Mouse (Mus musculus) large intestine, adult 2 months (tissue): ENCODE measurements around the gene Ubap1. TPM values are rescaled to one million over a fixed set of nuclear protein-coding genes. Genes with fewer than 3 reads are reported as not detected.

Experiments
- DNase-seq: peaks from one replicate; pipeline ENCODE4 v3.0.0-alpha.2; 2012; ENCODE audit warnings: low read depth, low spot score
- WGBS: fragments of 180-500 bp; shearing (Covaris S2); methylation state at CpG from one replicate; pipeline ENCODE4 v1.1.7; 2018; 5-methylcytosine and 5-hydroxymethylcytosine counted together
- polyA plus RNA-seq: library from polyadenylated mRNA; depleted of rRNA; stranded (reverse); fragments of >200 nt; gene quantifications from 2 replicates; pipeline ENCODE4 v1.2.3, GENCODE M21; 2012; rRNA removed

Ubap1 gene
- polyA plus RNA-seq, 1 experiment = 28.7 TPM

GRCm38 (mm10) chr4:41401167-41401566 is 52.4 kb downstream of the Ubap1 start:
- DNase-seq = no peak

DNA sequence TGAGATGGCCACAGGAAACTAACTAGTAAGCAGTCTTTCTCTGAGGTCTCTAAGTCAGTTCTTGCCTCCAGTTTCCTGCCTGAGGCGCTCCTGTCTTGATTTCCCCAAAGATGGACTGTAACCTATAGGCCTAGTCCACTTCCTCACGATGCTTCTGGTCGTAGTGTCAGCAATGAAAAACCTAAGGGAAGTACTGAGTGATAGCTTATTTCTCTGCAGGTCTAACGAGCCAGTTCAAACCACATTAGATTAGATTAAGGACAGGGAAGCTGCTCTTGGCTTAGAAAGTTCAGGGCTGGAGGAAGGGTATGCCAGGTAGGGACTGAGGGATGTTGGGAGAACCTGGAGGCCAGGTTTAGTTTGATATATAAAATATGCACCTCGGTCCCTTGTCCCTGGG is 52.8 kb downstream of the Ubap1 start:
- DNase-seq = no peak
- WGBS = 90% methylated on average over 5 of the region's 5 CpGs

DNA sequence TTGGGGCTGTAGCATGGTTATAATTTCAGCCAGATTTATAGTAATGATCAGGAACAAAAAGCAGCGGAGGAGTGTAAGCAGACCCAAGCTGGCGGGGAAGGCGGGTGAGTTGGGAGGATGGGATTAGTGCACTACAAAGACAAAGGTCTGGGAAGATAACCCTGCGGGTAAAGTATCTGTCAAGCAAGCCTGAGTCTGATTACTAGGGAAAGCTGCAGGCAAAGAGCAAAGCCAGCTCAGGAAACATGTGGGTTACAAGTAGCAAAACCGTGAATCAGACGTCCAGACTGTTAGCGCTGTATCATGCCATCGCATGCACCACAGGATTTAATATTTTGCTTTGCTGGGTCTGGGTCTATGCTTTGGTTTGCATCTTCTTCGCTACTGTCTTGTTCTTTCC is 57.8 kb downstream of the Ubap1 start:
- 96% methylated on average over 9 of the region's 9 CpGs for WGBS

GRCm38 (mm10) chr4:41407353-41407752 is 58.6 kb downstream of the Ubap1 start:
- WGBS = 92% methylated on average over 2 of the region's 2 CpGs
- no peak for DNase-seq

More for the DNA sequence above, 57.8 kb downstream of the Ubap1 start:
- DNase-seq = no peak

DNA sequence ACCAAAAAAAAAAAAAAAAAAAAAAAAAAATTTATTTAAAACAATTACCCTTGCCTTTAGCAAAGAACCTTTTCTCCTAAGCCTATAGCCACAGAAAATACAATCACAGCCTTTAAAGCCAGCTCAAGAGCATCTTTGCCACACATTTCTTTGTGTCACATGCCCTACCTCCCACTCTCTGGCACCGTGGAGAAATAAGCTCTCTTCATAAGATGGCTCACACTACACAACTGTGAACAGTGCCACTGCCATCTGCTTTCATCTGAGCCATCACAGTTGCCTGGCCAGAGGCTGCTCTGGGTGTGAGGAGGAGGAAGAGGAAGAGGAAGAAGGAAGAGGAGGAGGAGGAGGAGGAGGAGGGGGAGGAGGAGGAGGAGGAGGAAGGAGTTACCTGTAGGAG is 60.5 kb downstream of the Ubap1 start:
- WGBS = 95% methylated on average over 1 of the region's 1 CpGs
- DNase-seq = no peak

- no peak for DNase-seq
Observed at GRCm38 (mm10) chr4:41416966-41417365, 68.2 kb downstream of the Ubap1 start.

GRCm38 (mm10) chr4:41438931-41439330 is 90.1 kb downstream of the Ubap1 start:
- WGBS = 91% methylated on average over 5 of the region's 5 CpGs
- DNase-seq = no peak

Other genes with a start within 250 kb of the Ubap1 start
- gene Nol6, start 224.5 kb upstream of the Ubap1 start, polyA plus RNA-seq = 18.7 and 22.5 TPM in 2 replicates
- gene Ube2r2, start 213.3 kb upstream of the Ubap1 start, polyA plus RNA-seq = 21.5 and 24.8 TPM in 2 replicates
- gene Ubap2, start 73.9 kb upstream of the Ubap1 start, polyA plus RNA-seq = 29.9 and 38.5 TPM in 2 replicates
- 28.7 and 33.7 TPM in 2 replicates for gene Dcaf12, start 34.1 kb upstream of the Ubap1 start, polyA plus RNA-seq
- gene Kif24, start 115.9 kb downstream of the Ubap1 start, polyA plus RNA-seq = 2.1 and 3.0 TPM in 2 replicates
- gene Nudt2, start 116.2 kb downstream of the Ubap1 start, polyA plus RNA-seq = 27.4 and 27.7 TPM in 2 replicates
- 7.1 and 13.3 TPM in 2 replicates for gene AI464131, start 154.1 kb downstream of the Ubap1 start, polyA plus RNA-seq
- gene 1110017D15Rik, start 168.3 kb downstream of the Ubap1 start, polyA plus RNA-seq = 0.12 and 0.34 TPM in 2 replicates
- 6.9 and 8.6 TPM in 2 replicates for gene Fam219a, start 220.5 kb downstream of the Ubap1 start, polyA plus RNA-seq
- 2.3 and 2.5 TPM in 2 replicates for gene Dnaic1, start 220.8 kb downstream of the Ubap1 start, polyA plus RNA-seq